Mouse (Mus musculus): Measurements from ENCODE around the gene Tmem107. TPM values are rescaled to one million over a fixed set of nuclear protein-coding genes. Genes with fewer than 3 reads are reported as not detected.

Gene Tmem107
- total RNA-seq, 4 experiments from 2014 or later, result 6.3 to 8.4 (median 7.5) TPM

Other genes with a start within 250 kb of the Tmem107 start
- gene Ndel1, start 198.9 kb upstream of the Tmem107 start, total RNA-seq (2022), result 10 to 100 TPM; 53.9 to 67.7 (median 65.2) TPM
- gene Rnf222, start 182.3 kb upstream of the Tmem107 start, total RNA-seq (2022), result under 1 TPM in 3 of 4 experiments, not detected in 1; 0.11 to 0.28 (median 0.17) TPM
- gene Rpl26, start 169.2 kb upstream of the Tmem107 start, total RNA-seq (2022), result 100 to 1,000 TPM; 676 to 808 (median 721) TPM
- gene Odf4, start 143.7 kb upstream of the Tmem107 start, total RNA-seq (2022), result under 1 TPM in 1 of 4 experiments, not detected in 3; 0.44 TPM
- 10 to 100 TPM; 26.6 to 30.9 (median 30.1) TPM for gene Arhgef15, start 113.3 kb upstream of the Tmem107 start, total RNA-seq (2022)
- 1 to 10 TPM; 3.4 to 8.3 (median 6.3) TPM for gene Slc25a35, start 102.7 kb upstream of the Tmem107 start, total RNA-seq (2022)
- 10 to 100 TPM; 81.3 to 98.3 (median 89.4) TPM for gene Rangrf, start 95.6 kb upstream of the Tmem107 start, total RNA-seq (2022)
- 1 to 10 TPM; 4.5 to 8.2 (median 5.3) TPM for gene Pfas, start 62.3 kb upstream of the Tmem107 start, total RNA-seq (2022)
- 10 to 100 TPM; 13.0 to 19.5 (median 14.9) TPM for gene Ctc1, start 54.9 kb upstream of the Tmem107 start, total RNA-seq (2022)
- gene Aurkb, start 25.2 kb upstream of the Tmem107 start, total RNA-seq (2022), result under 1 TPM in 2 of 4 experiments, not detected in 2; 0.33 to 0.75 TPM
- gene Borcs6, start 11.1 kb upstream of the Tmem107 start, total RNA-seq (2022), result 10 to 100 TPM; 16.1 to 18.7 (median 17.1) TPM
- 10 to 100 TPM; 57.1 to 72.2 (median 68.6) TPM for gene Vamp2, start 17.7 kb downstream of the Tmem107 start, total RNA-seq (2022)
- 10 to 100 TPM; 33.3 to 81.2 (median 48.5) TPM for gene Per1, start 24.4 kb downstream of the Tmem107 start, total RNA-seq (2022)
- under 1 TPM in 1 of 4 experiments, not detected in 3; 0.12 TPM for gene Hes7, start 49.6 kb downstream of the Tmem107 start, total RNA-seq (2022)
- under 1 TPM; 0.16 to 0.60 (median 0.38) TPM for gene 9130213A22Rik, start 51.8 kb downstream of the Tmem107 start, total RNA-seq (2022)
- gene Aloxe3, start 55.1 kb downstream of the Tmem107 start, total RNA-seq (2022), result not detected
- gene Alox12b, start 86.2 kb downstream of the Tmem107 start, total RNA-seq (2022), result not detected
- gene Alox8, start 127.0 kb downstream of the Tmem107 start, total RNA-seq (2022), result 1 to 10 TPM in 3 of 4 experiments, under 1 TPM in 1; 0.89 to 1.8 (median 1.2) TPM
- gene Gucy2e, start 166.2 kb downstream of the Tmem107 start, total RNA-seq (2022), result 1 to 10 TPM; 1.7 to 2.5 (median 2.1) TPM

Data from heart, adult 8-10 months (tissue).